Mouse (Mus musculus) limb, embryonic 11.5 days (tissue): Measurements from ENCODE around the gene D2hgdh. TPM values are rescaled to one million over a fixed set of nuclear protein-coding genes. Genes with fewer than 3 reads are reported as not detected.
"Not testable (repeated sequence)": the region's sequence is repeated elsewhere in the genome, so short reads cannot be mapped to it uniquely, and the experiment has no call there.

Source experiments
- ATAC-seq: fragments of 200-750 bp; cut with Nextera tagmentation; 2 replicates; pipeline ENCODE4 v1.8.0; 2017; ENCODE audit warnings: low read depth; ENCODE audit not compliant: insufficient number of reproducible peaks, low FRiP score, low TSS enrichment
- DNase-seq: peaks from one replicate; pipeline ENCODE4 v3.0.0-alpha.2; 2015; ENCODE audit warnings: low spot score
- H3K27ac ChIP-seq: fragments of 300-500 bp; sonication (generic); replicated peaks from 2 replicates; pipeline ENCODE4 v1.5.1; 2014; ENCODE audit warnings: low read depth, mild to moderate bottlenecking, low read length
- H3K27me3 ChIP-seq: fragments of 300-500 bp; sonication (generic); 2 replicates; pipeline ENCODE4 v1.6.1; 2014; ENCODE audit warnings: mild to moderate bottlenecking, low read length, mixed read lengths; ENCODE audit not compliant: control insufficient read depth, insufficient read depth
- H3K36me3 ChIP-seq: fragments of 300-500 bp; sonication (generic); 2 replicates; pipeline ENCODE4 v1.6.1; 2014; ENCODE audit warnings: mild to moderate bottlenecking, low read length, moderate library complexity, mixed read lengths; ENCODE audit not compliant: control insufficient read depth, insufficient read depth
- H3K4me1 ChIP-seq: fragments of 300-500 bp; sonication (generic); 2 replicates; pipeline ENCODE4 v1.6.1; 2014; ENCODE audit warnings: low read length, mixed read lengths; ENCODE audit not compliant: control insufficient read depth, insufficient read depth
- H3K4me2 ChIP-seq: fragments of 300-500 bp; sonication (generic); 2 replicates; pipeline ENCODE4 v1.6.1; 2014; ENCODE audit warnings: low read depth, mild to moderate bottlenecking, moderate library complexity; ENCODE audit not compliant: severe bottlenecking
- H3K4me3 ChIP-seq: fragments of 300-500 bp; sonication (generic); 2 replicates; pipeline ENCODE4 v1.5.1; 2014; ENCODE audit warnings: low read depth, low read length
- H3K9ac ChIP-seq: fragments of 300-500 bp; sonication (generic); 2 replicates; pipeline ENCODE4 v1.6.1; 2014; ENCODE audit warnings: mild to moderate bottlenecking, low read length
- H3K9me3 ChIP-seq: fragments of 300-500 bp; sonication (generic); 2 replicates; pipeline ENCODE4 v1.6.1; 2016; ENCODE audit warnings: low read length; ENCODE audit not compliant: control insufficient read depth
- WGBS: fragments of 180-500 bp; shearing (Covaris S2); extraction: QIAGEN DNeasy Blood & Tissue Kit; methylation state at CpG from one replicate; pipeline ENCODE4 v1.1.7; 2014; 5-methylcytosine and 5-hydroxymethylcytosine counted together
- polyA plus RNA-seq: library from polyadenylated mRNA; unstranded; fragments of >200 nt; fragmentation: Nextera tagmentation; extraction: Ambion mirVana; gene quantifications from 2 replicates; pipeline ENCODE4 v1.2.1, GENCODE M21; 2014

The D2hgdh gene
- polyA plus RNA-seq, 1 experiment from 2014 or later = 11.7 TPM

DNA sequence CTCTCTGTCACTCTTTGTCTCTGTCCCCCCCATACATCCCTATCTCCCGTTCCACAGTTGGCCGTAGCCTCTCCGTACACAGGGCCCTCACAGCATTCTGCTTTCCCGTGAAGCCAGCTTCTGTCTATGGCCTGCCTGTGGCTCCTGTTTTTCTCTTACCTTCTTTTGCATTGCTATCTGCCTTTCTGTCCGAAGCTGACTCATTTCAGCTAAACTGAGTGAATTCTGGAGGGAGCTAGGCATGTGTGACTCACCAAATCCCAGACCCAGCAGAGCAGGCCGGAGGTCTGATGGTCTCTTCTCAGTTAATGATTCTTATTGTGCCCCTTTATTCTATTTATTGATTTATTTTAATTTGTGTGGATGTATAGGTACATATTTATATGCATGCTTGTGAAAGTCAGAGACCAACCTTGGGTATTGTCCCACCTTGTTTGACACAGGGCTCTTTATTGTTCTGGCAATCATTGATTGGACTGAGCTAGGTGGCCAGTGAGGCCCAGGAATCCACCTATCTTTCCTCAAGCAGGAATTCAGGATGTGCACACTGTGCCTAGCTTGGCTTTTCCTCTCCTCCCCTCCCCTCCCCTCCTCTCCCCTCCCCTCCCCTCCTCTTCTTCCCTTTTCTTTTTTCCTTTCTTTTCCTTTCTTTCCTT lies 11.3 kb downstream of the D2hgdh start:
- no peaks in the 10 kb centered on the region for H3K27me3 ChIP-seq
- no peak overlapping the region for H3K4me2 ChIP-seq
- H3K4me1 ChIP-seq = no peaks in the 10 kb centered on the region
- WGBS = 92% methylated on average over 6 of the region's 6 CpGs
- no peak overlapping the region for H3K4me3 ChIP-seq
- no peak for DNase-seq
- no peak for ATAC-seq
- H3K9me3 ChIP-seq = no peaks in the 10 kb centered on the region
- H3K27ac ChIP-seq = no peak overlapping the region
- H3K36me3 ChIP-seq = peaks cover 3% of the 10 kb centered on the region; the same call in 1 of the 2 replicates
- no peak overlapping the region for H3K9ac ChIP-seq

DNA sequence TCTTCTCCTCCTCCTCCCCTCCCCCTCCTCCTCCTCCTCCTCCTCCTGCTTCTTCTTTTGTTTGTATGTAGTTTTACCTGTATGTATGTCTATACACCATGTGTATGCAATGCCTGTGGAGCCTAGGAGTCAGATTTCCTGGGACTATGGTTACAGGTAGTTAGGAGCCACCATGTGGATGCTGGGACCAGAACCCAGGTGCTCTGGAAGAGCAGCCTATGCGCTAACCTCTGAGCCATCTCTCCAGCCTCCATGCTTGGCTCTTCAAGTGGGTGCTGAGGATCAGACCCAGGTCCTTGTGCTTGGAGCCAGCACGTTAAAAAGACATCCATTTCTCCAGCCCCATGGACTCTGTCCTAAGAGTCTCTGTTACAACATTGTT lies 11.8 kb downstream of the D2hgdh start:
- Histone ChIP-seq H3K4me3 (no peak overlapping the region), H3K4me1 (no peaks in the 10 kb centered on the region), H3K9ac (no peak overlapping the region), H3K27ac (no peak overlapping the region), H3K4me2 (no peak overlapping the region), H3K9me3 (no peaks in the 10 kb centered on the region), H3K36me3 (peaks cover 3% of the 10 kb centered on the region; the same call in 1 of the 2 replicates), H3K27me3 (no peaks in the 10 kb centered on the region)
- DNase-seq = no peak
- WGBS = 96% methylated on average over 2 of the region's 2 CpGs
- ATAC-seq = no peak

DNA sequence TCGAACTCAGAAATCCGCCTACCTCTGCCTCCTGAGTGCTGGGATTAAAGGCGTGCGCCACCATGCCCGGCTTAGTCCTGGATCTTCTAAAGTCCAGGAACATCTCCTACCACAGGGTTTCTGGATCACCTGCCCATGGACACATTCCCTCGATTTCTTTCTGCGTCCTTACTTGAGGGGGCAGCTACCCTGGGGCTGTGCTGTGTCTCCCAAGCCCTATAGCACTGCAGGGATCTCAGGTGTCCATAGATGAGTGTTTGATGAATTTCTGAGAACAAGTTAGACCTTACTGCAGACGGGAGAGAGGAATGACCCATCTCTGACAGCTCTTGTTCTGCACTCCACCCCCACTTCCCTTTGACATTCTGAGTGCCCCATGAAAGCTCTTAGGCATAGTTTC lies 12.6 kb downstream of the D2hgdh start:
- H3K27ac ChIP-seq = no peak overlapping the region
- no peak overlapping the region for H3K9ac ChIP-seq
- H3K36me3 ChIP-seq = peaks cover 3% of the 10 kb centered on the region; the same call in 1 of the 2 replicates
- H3K4me1 ChIP-seq = no peaks in the 10 kb centered on the region
- H3K27me3 ChIP-seq = no peaks in the 10 kb centered on the region
- no peaks in the 10 kb centered on the region for H3K9me3 ChIP-seq
- 96% methylated on average over 8 of the region's 8 CpGs for WGBS
- H3K4me3 ChIP-seq = no peak overlapping the region
- no peak for ATAC-seq
- no peak overlapping the region for H3K4me2 ChIP-seq
- DNase-seq = no peak

DNA sequence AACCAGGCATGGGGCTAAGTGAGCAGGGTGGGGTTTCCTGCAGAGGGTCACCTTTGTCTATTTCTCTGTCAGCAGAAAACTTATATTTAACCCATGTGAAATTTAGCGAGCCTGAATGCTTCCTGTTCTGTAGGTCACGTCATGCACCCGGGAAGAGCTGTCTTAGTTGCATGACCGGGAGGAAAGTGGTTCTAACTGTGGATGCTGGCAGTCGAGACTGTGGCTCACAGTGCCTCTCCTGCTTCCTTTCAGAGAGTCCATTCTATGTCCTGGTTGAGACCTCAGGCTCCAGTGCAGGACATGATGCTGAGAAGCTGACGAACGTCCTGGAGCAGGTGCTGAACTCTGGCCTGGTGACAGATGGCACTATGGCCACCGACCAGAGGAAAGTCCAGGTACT lies 13.9 kb downstream of the D2hgdh start:
- not testable (repeated sequence) for H3K27me3 ChIP-seq, H3K4me3 ChIP-seq, H3K27ac ChIP-seq, H3K9me3 ChIP-seq, DNase-seq, ATAC-seq, H3K36me3 ChIP-seq, H3K9ac ChIP-seq, H3K4me1 ChIP-seq, H3K4me2 ChIP-seq
- 86% methylated on average over 7 of the region's 8 CpGs for WGBS

DNA sequence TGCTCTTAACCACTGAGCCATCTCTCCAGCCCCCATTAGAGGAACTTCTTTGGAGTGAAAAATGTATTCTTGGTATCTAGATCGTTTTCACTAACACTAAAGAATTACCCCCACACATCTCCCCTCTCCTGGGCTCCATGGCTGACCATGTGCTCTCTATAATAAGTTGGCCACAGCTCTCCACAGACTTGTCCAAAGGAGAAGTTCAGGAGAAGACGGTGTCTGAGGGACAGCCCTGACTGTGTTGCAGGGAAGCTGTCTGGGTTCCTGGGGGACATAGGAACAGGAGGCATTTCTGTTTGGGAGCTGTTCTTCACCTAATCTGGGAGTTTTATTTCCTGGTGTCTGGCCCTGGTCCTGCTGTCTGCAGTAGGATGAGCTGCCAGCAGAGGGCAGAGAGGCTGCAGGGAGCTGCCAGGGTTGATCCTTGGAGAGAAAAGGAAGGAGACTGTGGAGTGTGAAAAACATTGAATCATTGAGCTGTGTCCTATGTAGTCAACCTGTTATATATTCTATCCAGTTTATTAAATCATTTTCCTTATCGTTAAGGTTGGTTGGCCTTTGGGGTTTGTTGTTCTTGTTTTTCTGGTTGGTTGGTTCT lies 21.2 kb downstream of the D2hgdh start:
- H3K4me3 ChIP-seq, DNase-seq, H3K9ac ChIP-seq, H3K4me1 ChIP-seq, H3K4me2 ChIP-seq, ATAC-seq, H3K27me3 ChIP-seq, H3K36me3 ChIP-seq, H3K27ac ChIP-seq, H3K9me3 ChIP-seq: not testable (repeated sequence)
- WGBS = 74% methylated on average over 1 of the region's 3 CpGs

DNA sequence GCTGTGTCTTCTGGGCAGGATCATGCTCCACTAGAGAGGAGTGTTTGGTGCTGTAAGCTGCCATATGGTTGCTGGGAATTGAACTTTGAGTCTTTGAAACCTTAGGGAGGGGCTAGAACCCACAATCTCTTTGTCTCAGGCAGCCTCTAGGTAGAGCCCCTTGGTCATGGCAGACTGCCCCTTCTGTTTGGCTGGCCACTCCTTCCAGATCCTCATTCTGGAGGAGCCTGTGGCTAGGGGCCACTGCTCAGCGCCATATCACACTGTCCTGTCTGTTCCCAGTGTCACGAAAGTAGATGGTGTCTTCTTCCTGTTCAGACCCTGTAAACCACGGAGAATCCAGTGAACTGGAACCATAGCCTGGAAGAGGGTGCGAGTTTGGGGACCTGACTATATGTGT lies 31.1 kb downstream of the D2hgdh start:
- H3K4me1 ChIP-seq, H3K4me3 ChIP-seq, H3K9ac ChIP-seq, DNase-seq, ATAC-seq, H3K4me2 ChIP-seq, H3K9me3 ChIP-seq, H3K27me3 ChIP-seq, H3K27ac ChIP-seq, H3K36me3 ChIP-seq: not testable (repeated sequence)
- 84% methylated on average over 4 of the region's 4 CpGs for WGBS

DNA sequence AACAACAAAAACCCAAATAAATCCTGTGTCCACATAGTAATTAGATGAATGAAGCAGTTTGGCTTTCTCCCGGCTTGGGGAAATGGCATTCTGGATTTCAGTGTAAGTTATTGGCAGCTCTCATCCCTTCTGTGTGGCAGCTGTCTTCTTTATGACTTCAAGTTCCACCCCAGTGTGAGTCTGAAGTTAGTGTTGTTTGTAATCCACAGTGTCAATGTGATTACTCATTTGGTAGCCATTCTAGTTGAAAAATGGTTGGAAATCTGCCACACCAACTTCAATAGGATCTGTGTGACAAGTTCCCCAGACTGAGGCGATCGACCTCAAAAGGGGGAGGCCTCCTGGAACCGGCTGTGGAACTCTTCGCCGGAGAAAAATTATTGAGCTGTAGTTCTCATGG lies 32.7 kb downstream of the D2hgdh start:
- H3K27me3 ChIP-seq = no peaks in the 10 kb centered on the region
- WGBS = 87% methylated on average over 6 of the region's 6 CpGs
- no peak overlapping the region for H3K27ac ChIP-seq
- H3K4me2 ChIP-seq = no peak overlapping the region
- no peaks in the 10 kb centered on the region for H3K9me3 ChIP-seq
- DNase-seq (no peak), ATAC-seq (no peak)
- H3K4me3 ChIP-seq = no peak overlapping the region
- no peaks in the 10 kb centered on the region for H3K4me1 ChIP-seq
- no peaks in the 10 kb centered on the region for H3K36me3 ChIP-seq
- H3K9ac ChIP-seq = no peak overlapping the region

DNA sequence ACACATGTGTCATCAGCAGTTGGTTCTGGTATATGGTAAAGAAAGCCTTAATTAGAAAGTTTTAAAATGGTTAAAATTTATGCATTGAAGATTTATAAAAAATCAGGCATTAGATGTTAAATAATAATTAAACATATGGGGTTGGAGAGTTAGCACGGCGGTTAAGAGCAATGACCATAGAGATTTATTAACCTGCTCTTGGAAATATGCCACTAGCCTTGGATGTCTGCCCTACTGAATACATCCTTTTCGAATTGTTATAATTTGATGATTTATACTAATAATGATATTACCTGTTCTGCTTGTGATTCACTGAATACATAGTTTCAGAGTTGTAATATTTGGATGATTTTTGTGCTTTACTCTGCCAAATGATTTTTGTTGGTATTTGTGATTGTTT lies 33.3 kb downstream of the D2hgdh start:
- Histone ChIP-seq H3K4me2 (no peak overlapping the region), H3K9ac (no peak overlapping the region), H3K9me3 (no peaks in the 10 kb centered on the region), H3K4me3 (no peak overlapping the region), H3K36me3 (no peaks in the 10 kb centered on the region), H3K27me3 (no peaks in the 10 kb centered on the region), H3K4me1 (no peaks in the 10 kb centered on the region), H3K27ac (no peak overlapping the region)
- DNase-seq (no peak), ATAC-seq (no peak)
- 93% methylated on average over 3 of the region's 3 CpGs for WGBS

DNA sequence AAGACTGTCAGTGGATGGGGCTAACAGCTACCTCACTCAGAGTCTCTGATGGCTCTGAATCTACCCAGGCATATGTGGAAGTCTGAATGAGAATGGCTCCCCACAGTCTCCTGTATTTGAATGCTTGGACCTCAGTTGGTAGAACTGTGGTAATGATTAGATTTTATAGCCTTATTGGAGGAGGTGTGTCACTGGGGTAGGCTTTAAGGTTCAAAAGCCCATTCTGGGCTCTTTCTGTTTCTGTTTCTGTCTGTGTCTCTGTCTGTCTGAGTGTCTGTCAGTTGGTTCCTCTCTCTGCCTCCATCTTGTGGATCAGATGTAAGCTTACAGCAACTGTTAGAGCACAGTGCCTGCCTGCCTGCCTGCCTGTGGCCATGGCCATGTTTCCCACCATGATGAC lies 34.9 kb downstream of the D2hgdh start:
- Histone ChIP-seq H3K9me3 (no peaks in the 10 kb centered on the region), H3K9ac (no peak overlapping the region), H3K4me2 (no peak overlapping the region), H3K27ac (no peak overlapping the region), H3K36me3 (no peaks in the 10 kb centered on the region), H3K4me1 (no peaks in the 10 kb centered on the region), H3K27me3 (no peaks in the 10 kb centered on the region), H3K4me3 (no peak overlapping the region)
- no peak for DNase-seq
- ATAC-seq = no peak
